Mouse (Mus musculus) adrenal gland, adult 18-20 months (tissue): Measurements from ENCODE around the gene Ergic3. TPM values are rescaled to one million over a fixed set of nuclear protein-coding genes. Genes with fewer than 3 reads are reported as not detected.

Source experiments
- DNase-seq, 2 experiments: peaks; one replicate each; pipeline ENCODE4 v3.0.0; 2021 to 2022; ENCODE audit warnings: low spot score in 2 of 2
- total RNA-seq, 2 experiments: library from RNA; stranded (reverse); gene quantifications; 1 replicate in 1 of 2; 2 replicates in 1 of 2; pipeline ENCODE4 v1.2.3; 2021

The Ergic3 gene
- total RNA-seq, 2 experiments from 2014 or later = 215 to 227 TPM

- peak; percentile 78 to 79 for DNase-seq
These were observed 57.5 kb downstream of the Ergic3 start, which contains the start of gene Spag4 for GRCm38 (mm10) chr2:156065099-156066041. Gene Spag4, plus strand, starts transcription at chr2:156065175.

- DNase-seq = no peak
These were observed 58.3 kb downstream of the Ergic3 start for GRCm38 (mm10) chr2:156066126-156066525.

Other genes starting within 250 kb of the Ergic3 start
- 1 to 10 TPM; 1.2 to 2.3 TPM for gene Mmp24, start 232.7 kb upstream of the Ergic3 start, total RNA-seq
- 100 to 1,000 TPM; 171 to 240 TPM for gene BC029722, start 188.6 kb upstream of the Ergic3 start, total RNA-seq
- 100 to 1,000 TPM; 131 to 138 TPM for gene Eif6, start 181.1 kb upstream of the Ergic3 start, total RNA-seq
- not detected for gene Fam83c, start 173.2 kb upstream of the Ergic3 start, total RNA-seq
- gene Uqcc1, start 77.7 kb upstream of the Ergic3 start, total RNA-seq = 100 to 1,000 TPM; 122 to 139 TPM
- gene Gm15557, start 67.3 kb upstream of the Ergic3 start, total RNA-seq = not detected
- under 1 TPM in 1 of 2 experiments, not detected in 1; 0.38 TPM for gene Gdf5, start 62.7 kb upstream of the Ergic3 start, total RNA-seq
- gene Cep250, start 51.6 kb upstream of the Ergic3 start, total RNA-seq = 10 to 100 TPM in 1 of 2 experiments, 1 to 10 TPM in 1; 9.9 to 10.7 TPM
- 1 to 10 TPM; 1.2 to 2.0 TPM for gene 6430550D23Rik, start 68 bp upstream of the Ergic3 start, total RNA-seq
- gene Fer1l4, start 44.9 kb downstream of the Ergic3 start, total RNA-seq = not detected
- 1 to 10 TPM; 4.2 to 9.3 TPM for gene Spag4, start 57.1 kb downstream of the Ergic3 start, total RNA-seq
- gene Cpne1, start 103.9 kb downstream of the Ergic3 start, total RNA-seq = 10 to 100 TPM; 36.1 to 37.2 TPM
- gene Rbm12, start 103.9 kb downstream of the Ergic3 start, total RNA-seq = 10 to 100 TPM; 22.1 to 29.7 TPM
- 10 to 100 TPM; 25.4 to 28.6 TPM for gene Gm28036, start 119.0 kb downstream of the Ergic3 start, total RNA-seq
- 100 to 1,000 TPM; 346 to 350 TPM for gene Romo1, start 136.0 kb downstream of the Ergic3 start, total RNA-seq
- gene Nfs1, start 136.1 kb downstream of the Ergic3 start, total RNA-seq = 10 to 100 TPM; 80.4 to 90.4 TPM
- gene Rbm39, start 172.2 kb downstream of the Ergic3 start, total RNA-seq = 100 to 1,000 TPM; 283 to 382 TPM
- 10 to 100 TPM; 32.3 to 42.2 TPM for gene Phf20, start 188.4 kb downstream of the Ergic3 start, total RNA-seq